Mouse (Mus musculus) CH12.LX (cell line): Measurements from ENCODE around the gene Cox19. TPM values are rescaled to one million over a fixed set of nuclear protein-coding genes. Genes with fewer than 3 reads are reported as not detected.
A peak's percentile ranks its signal among the peaks of the same experiment; 100 is the strongest.

Experiments used
- DNase-seq: peaks from one replicate; pipeline ENCODE4 v3.0.0-alpha.2; 2013; ENCODE audit errors: extremely low read depth
- H3K27ac ChIP-seq: 2 replicates; pipeline ENCODE4 v1.5.1; 2012; ENCODE audit warnings: low read depth, mild to moderate bottlenecking, control low read depth, moderate library complexity; ENCODE audit not compliant: insufficient read depth
- H3K27me3 ChIP-seq: replicated peaks from 2 replicates; pipeline ENCODE3; 2012; ENCODE audit warnings: inconsistent platforms
- H3K36me3 ChIP-seq, 2 experiments: replicated peaks in 1 of 2; 2 replicates each; pipeline versions ENCODE3 to v1.6.1; 2012; ENCODE audit warnings: inconsistent platforms in 1 of 2, low read length in 1 of 2, mild to moderate bottlenecking in 1 of 2, mixed read lengths in 1 of 2, moderate library complexity in 1 of 2; ENCODE audit not compliant: control insufficient read depth in 1 of 2, insufficient read depth in 1 of 2
- H3K4me1 ChIP-seq, 2 experiments: 2 replicates each; pipeline ENCODE4 v1.6.1; 2012; ENCODE audit warnings: inconsistent platforms in 1 of 2, moderate library complexity in 1 of 2; ENCODE audit not compliant: insufficient read depth in 2 of 2, control insufficient read depth in 1 of 2
- H3K4me2 ChIP-seq: 2 replicates; pipeline ENCODE4 v1.6.1; 2012; ENCODE audit warnings: low read depth, mild to moderate bottlenecking, control low read depth; ENCODE audit not compliant: poor library complexity, insufficient read depth, severe bottlenecking
- H3K4me3 ChIP-seq, 3 experiments: fragments of 150-350 bp in 1 of 3; sonication (generic) in 1 of 3; replicated peaks in 1 of 3; 2 replicates each; pipeline versions ENCODE3 to v1.5.1; 2011 to 2012; ENCODE audit warnings: low read depth in 2 of 3, low read length in 2 of 3, mild to moderate bottlenecking in 2 of 3, moderate library complexity in 2 of 3, control low read depth in 1 of 3, improper control_type of control experiment in 1 of 3, inconsistent platforms in 1 of 3, mixed read lengths in 1 of 3; ENCODE audit not compliant: poor library complexity in 1 of 3
- H3K79me2 ChIP-seq: replicated peaks from 2 replicates; pipeline ENCODE4 v1.6.1; 2012; ENCODE audit warnings: mild to moderate bottlenecking, moderate library complexity; ENCODE audit not compliant: control insufficient read depth, poor library complexity, insufficient read depth, severe bottlenecking; ENCODE audit errors: extremely low read depth
- H3K9ac ChIP-seq: 2 replicates; pipeline ENCODE4 v1.6.1; 2012; ENCODE audit warnings: low read depth, mild to moderate bottlenecking, control low read depth, moderate library complexity; ENCODE audit not compliant: insufficient read depth
- H3K9me3 ChIP-seq: replicated peaks from 2 replicates; pipeline ENCODE3; 2012; ENCODE audit warnings: low read length, inconsistent platforms, mixed read lengths
- BHLHE40 ChIP-seq: IDR thresholded peaks from 2 replicates; pipeline ENCODE4 v1.6.1; 2011; ENCODE audit warnings: mild to moderate bottlenecking, low read depth, low read length, improper control_type of control experiment
- CTCF ChIP-seq, 2 experiments: IDR thresholded peaks in 1 of 2; conservative IDR thresholded peaks in 1 of 2; 2 replicates each; pipeline ENCODE4 v1.5.1; 2011 to 2012; ENCODE audit warnings: low read depth in 2 of 2, low read length in 2 of 2, improper control_type of control experiment in 1 of 2, inconsistent platforms in 1 of 2, mild to moderate bottlenecking in 1 of 2, moderate library complexity in 1 of 2
- E2F4 ChIP-seq: IDR thresholded peaks from 2 replicates; pipeline ENCODE4 v1.6.1; 2011; ENCODE audit warnings: low read depth, low read length, improper control_type of control experiment; ENCODE audit not compliant: insufficient replicate concordance
- EP300 ChIP-seq: IDR thresholded peaks from 2 replicates; pipeline ENCODE4 v1.6.1; 2011; ENCODE audit warnings: low read length, improper control_type of control experiment
- GABPA ChIP-seq: IDR thresholded peaks from 2 replicates; pipeline ENCODE4 v1.6.1; 2012; ENCODE audit warnings: low read depth, low read length, improper control_type of control experiment, inconsistent platforms; ENCODE audit not compliant: insufficient replicate concordance
- JUN ChIP-seq: IDR thresholded peaks from 2 replicates; pipeline ENCODE4 v1.6.1; 2011; ENCODE audit warnings: low read depth, mild to moderate bottlenecking, low read length, improper control_type of control experiment, moderate library complexity; ENCODE audit not compliant: insufficient read depth
- JUND ChIP-seq: conservative IDR thresholded peaks from 2 replicates; pipeline ENCODE4 v1.6.1; 2011; ENCODE audit warnings: low read depth, low read length, improper control_type of control experiment
- MAFK ChIP-seq: IDR thresholded peaks from 2 replicates; pipeline ENCODE4 v1.6.1; 2011; ENCODE audit warnings: low read length, improper control_type of control experiment; ENCODE audit not compliant: insufficient replicate concordance
- MAX ChIP-seq: IDR thresholded peaks from 2 replicates; pipeline ENCODE4 v1.6.1; 2011; ENCODE audit warnings: low read length, improper control_type of control experiment
- NELFE ChIP-seq: IDR thresholded peaks from 2 replicates; pipeline ENCODE4 v1.6.1; 2011; ENCODE audit warnings: low read depth, low read length, improper control_type of control experiment
- RAD21 ChIP-seq: IDR thresholded peaks from 2 replicates; pipeline ENCODE4 v1.6.1; 2011; ENCODE audit warnings: low read depth, mild to moderate bottlenecking, low read length, improper control_type of control experiment, moderate library complexity
- RCOR1 ChIP-seq: conservative IDR thresholded peaks from 2 replicates; pipeline ENCODE4 v1.6.1; 2012; ENCODE audit warnings: low read depth, mild to moderate bottlenecking, inconsistent platforms, low read length, improper control_type of control experiment
- SIN3A ChIP-seq: IDR thresholded peaks from 2 replicates; pipeline ENCODE4 v1.6.1; 2012; ENCODE audit warnings: low read length, improper control_type of control experiment, inconsistent platforms
- SMC3 ChIP-seq: IDR thresholded peaks from 2 replicates; pipeline ENCODE4 v1.6.1; 2011; ENCODE audit warnings: low read depth, low read length, improper control_type of control experiment
- TBP ChIP-seq: conservative IDR thresholded peaks from 2 replicates; pipeline ENCODE4 v1.6.1; 2011; ENCODE audit warnings: low read depth, low read length, improper control_type of control experiment
- TCF12 ChIP-seq: IDR thresholded peaks from 2 replicates; pipeline ENCODE4 v1.6.1; 2014; ENCODE audit warnings: low read depth, mild to moderate bottlenecking, inconsistent platforms, low read length, improper control_type of control experiment
- USF1 ChIP-seq: IDR thresholded peaks from 2 replicates; pipeline ENCODE4 v1.6.1; 2014; ENCODE audit warnings: low read depth, mild to moderate bottlenecking, inconsistent platforms, low read length, improper control_type of control experiment
- ZKSCAN1 ChIP-seq: IDR thresholded peaks from 2 replicates; pipeline ENCODE4 v1.6.1; 2012; ENCODE audit warnings: low read depth, inconsistent platforms, low read length, improper control_type of control experiment, borderline replicate concordance
- dilution Hi-C: fragments of 300-500 bp; cut with MboI; formaldehyde crosslinking; loops from 2 replicates; pipeline ENCODE4 v1.14.3; 2020; ENCODE audit warnings: low sequenced_read_pairs; ENCODE audit not compliant: extremely low pct_unique_long_range_greater_than_20kb, extremely low pct_ligation_motif_present
- in situ Hi-C: fragments of 300-500 bp; cut with MboI; formaldehyde crosslinking; loops from 3 replicates; pipeline ENCODE4 v1.14.3; 2019; ENCODE audit warnings: low sequenced_read_pairs, low pct_ligation_motif_present, low pct_unique_long_range_greater_than_20kb, mixed read lengths
- polyA plus RNA-seq: library from polyadenylated mRNA; unstranded; fragments of >175 nt; gene quantifications from 2 replicates; pipeline ENCODE4 v1.2.1, GENCODE M21; 2012; ENCODE audit warnings: low read depth; ENCODE audit not compliant: insufficient read length
- total RNA-seq, 2 experiments: library from RNA; depleted of rRNA; stranded (reverse); fragments of 300-350 nt in 1 of 2; fragments of >200 nt in 1 of 2; gene quantifications; 2 replicates each; pipeline ENCODE4 v1.2.3; 2012 to 2014

The Cox19 gene
- total and polyA plus RNA-seq, 3 experiments: 30.1 to 70.1 (median 32.1) TPM

DNA sequence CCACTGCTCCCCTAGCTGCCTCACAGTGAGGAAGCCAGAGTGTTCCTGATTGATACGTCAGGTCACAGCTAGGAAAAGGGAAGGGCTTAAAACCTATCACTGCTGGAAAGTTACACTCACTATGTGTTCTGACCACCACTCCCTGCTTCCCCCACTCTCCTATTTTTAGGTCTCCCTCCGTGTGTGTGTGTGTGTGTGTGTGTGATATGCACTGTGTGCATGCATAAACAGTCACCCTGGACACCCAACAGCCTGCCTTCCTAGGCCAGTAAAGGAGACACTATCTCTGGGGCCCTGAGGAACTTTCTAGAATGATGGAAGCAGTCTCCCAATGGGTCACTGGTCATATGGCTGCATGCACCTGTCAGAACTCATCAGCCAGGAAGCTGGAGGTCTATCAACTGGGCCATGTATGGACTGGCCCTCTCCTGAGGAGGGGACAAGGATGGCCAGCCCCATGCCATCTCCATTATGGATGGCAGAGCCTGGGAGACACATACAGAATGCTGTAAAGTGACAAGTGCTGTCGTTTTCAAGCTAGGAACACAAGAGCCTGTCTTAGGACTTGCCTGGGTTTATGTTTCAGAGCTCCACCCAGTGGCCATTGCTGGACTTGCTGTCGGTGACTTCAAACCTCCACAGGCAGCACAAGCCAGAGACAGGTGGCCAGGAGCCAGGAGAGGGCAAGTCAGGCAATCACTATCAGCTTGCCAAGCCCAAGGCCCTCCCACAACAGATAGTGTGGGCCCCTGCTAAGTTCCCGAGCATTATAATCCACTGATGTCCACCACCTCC, 46.9 kb upstream of the Cox19 start:
- TF ChIP-seq RAD21 (peak; percentile 59), MAX (no peak), TBP (no peak), SMC3 (peak; percentile 82), CTCF (conservative IDR thresholded peaks at IDR 0.05 in 1 of 2, IDR thresholded peaks at IDR 0.05 in 1 of 2; ENCODE audit: low read depth in 2 of 2, low read length in 2 of 2) (peak; percentile 68 to 82), RCOR1 (no peak)
- Histone ChIP-seq H3K4me2 (no peak overlapping the region), H3K4me1 (peaks cover 10 to 37% of the 10 kb centered on the region in 2 experiments), H3K36me3 (peaks cover 0 to 45% of the 10 kb centered on the region in 2 experiments), H3K27ac (no peak overlapping the region), H3K9me3 (no peaks in the 10 kb centered on the region), H3K27me3 (no peaks in the 10 kb centered on the region), H3K4me3 (no peak overlapping the region), H3K9ac (no peak overlapping the region), H3K79me2 (no peaks in the 10 kb centered on the region)
- DNase-seq: peak; percentile 81
- dilution Hi-C loops (no loop called here), in situ Hi-C loops (no loop called here)

DNA sequence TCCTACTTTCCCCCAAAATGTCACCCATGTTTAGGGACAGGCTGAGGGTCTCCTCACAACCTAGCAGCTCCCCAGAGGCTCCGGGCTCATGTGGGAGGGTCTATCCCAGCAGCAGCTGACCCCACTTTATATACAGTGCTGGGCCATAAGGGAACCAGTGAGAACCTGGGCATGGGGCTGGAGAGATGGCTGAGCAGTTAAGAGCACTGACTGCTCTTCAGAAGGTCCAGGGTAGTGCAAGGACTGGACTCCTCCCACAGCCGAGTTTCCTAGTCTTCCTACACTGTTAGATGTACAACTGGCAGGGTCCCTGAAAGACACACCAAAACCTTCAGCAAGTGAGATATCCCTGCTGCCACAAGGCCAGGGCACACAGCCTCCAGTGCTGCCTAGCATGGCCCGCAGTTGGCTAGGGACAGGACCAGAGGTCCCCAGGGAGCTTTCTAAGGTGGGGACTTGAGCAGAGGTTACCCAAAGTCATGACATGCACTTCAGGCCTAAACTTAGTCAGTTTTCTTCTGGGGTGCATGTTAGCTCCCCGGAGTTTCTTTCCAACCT, 46.2 kb upstream of the Cox19 start:
- DNase-seq: no peak
- H3K4me2 ChIP-seq: no peak overlapping the region
- dilution Hi-C loops: no loop called here
- no peaks in the 10 kb centered on the region for H3K27me3 ChIP-seq
- TF ChIP-seq RCOR1 (no peak), ZKSCAN1 (no peak), USF1 (no peak), GABPA (no peak), JUN (no peak), JUND (no peak), RAD21 (no peak), TCF12 (no peak), MAFK (no peak), BHLHE40 (no peak), NELFE (no peak), SIN3A (no peak), E2F4 (no peak), EP300 (no peak), CTCF (conservative IDR thresholded peaks at IDR 0.05 in 1 of 2, IDR thresholded peaks at IDR 0.05 in 1 of 2; ENCODE audit: low read depth in 2 of 2, low read length in 2 of 2) (no peak)
- H3K36me3 ChIP-seq: peaks cover 0 to 45% of the 10 kb centered on the region in 2 experiments
- no peak overlapping the region for H3K4me3 ChIP-seq
- in situ Hi-C loops: no loop called here
- H3K4me1 ChIP-seq: peaks cover 10 to 34% of the 10 kb centered on the region in 2 experiments
- H3K79me2 ChIP-seq: no peaks in the 10 kb centered on the region
- H3K9ac ChIP-seq: no peak overlapping the region
- no peak overlapping the region for H3K27ac ChIP-seq
- H3K9me3 ChIP-seq: no peaks in the 10 kb centered on the region
